Mouse (Mus musculus) adrenal gland, adult 8-10 months (tissue): ENCODE results near the gene Hdgfl3. TPM values are rescaled to one million over a fixed set of nuclear protein-coding genes. Genes with fewer than 3 reads are reported as not detected.
A peak's percentile ranks its signal among the peaks of the same experiment; 100 is the strongest.

ENCODE experiments used
- DNase-seq: peaks from one replicate; pipeline ENCODE4 v3.0.0; 2022
- total RNA-seq, 4 experiments: library from RNA; stranded (reverse); gene quantifications; 2 replicates each; pipeline ENCODE4 v1.2.4; 2022

The Hdgfl3 gene
- total RNA-seq, result 10 to 100 TPM in 3 of 4 experiments, 1 to 10 TPM in 1; 9.9 to 18.2 (median 13.2) TPM

GRCm38 (mm10) chr7:81934267-81934745 lies at the start of gene Hdgfl3:
Gene Hdgfl3, minus strand, starts transcription at chr7:81934473.
- peak; percentile 73 for DNase-seq

- DNase-seq, result no peak
Measured at GRCm38 (mm10) chr7:81983651-81984050, 49.4 kb upstream of the Hdgfl3 start.

DNA sequence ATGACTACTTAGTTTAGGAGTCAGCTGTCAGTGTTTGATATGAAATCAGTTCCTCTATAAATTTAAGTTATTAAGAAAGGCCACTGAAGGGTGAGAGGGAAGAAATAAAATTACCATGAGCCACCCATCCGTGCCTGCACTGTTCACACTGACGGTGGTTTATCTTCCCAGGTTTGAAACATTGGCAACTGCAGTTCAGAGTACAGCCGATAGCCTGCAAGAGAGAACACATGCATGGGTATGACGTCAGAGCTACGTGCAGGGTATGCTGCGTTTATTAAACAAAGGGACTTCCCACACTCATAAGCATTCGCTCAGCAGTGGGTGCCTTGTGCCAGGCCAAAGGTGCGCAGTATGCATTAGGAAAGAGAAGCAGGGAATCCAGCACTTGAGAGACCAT lies 44.0 kb upstream of the Hdgfl3 start:
- DNase-seq, result no peak

- DNase-seq, result no peak
Measured at GRCm38 (mm10) chr7:81974616-81975015, 40.3 kb upstream of the Hdgfl3 start.

DNA sequence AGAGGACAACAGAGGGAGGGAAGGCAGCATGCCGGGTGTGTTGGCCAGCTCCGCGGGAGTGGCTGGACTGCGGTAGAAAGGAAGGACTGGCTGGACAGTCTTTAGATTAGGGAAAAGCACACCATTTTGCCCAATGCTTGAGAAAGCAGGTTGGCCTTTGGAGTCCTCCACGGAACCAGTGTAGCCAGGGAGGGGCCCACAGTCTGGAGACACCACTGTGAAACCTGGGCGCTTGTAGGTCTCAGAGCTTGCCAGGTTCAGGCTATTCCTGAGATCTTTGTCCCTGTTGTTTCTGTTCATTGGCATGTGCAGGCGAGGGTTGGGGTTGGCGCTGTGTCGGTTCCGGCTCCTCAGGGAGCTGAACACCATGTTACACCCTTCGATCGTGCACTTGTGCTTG lies 39.7 kb upstream of the Hdgfl3 start:
- DNase-seq, result no peak

DNA sequence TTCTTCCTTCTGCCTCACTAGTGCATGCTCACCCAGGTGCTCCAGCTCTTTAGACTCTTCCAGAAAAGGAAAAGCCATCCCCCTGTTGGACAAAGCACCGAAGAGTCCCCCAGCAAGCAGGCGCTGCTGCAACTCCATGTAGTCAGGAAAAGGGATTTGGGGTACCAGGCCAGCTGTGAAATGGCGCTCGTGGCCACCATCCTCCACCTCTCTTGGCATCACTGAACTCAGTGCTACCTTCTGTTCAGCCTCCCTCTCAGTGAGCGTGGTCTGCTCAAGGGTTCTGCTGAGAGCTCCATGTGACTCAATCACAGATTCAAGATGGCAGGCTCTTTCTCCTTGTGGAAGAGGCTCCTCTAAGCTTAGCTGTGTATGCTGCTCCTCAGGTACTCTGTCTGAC lies 39.1 kb upstream of the Hdgfl3 start:
- DNase-seq, result no peak

DNA sequence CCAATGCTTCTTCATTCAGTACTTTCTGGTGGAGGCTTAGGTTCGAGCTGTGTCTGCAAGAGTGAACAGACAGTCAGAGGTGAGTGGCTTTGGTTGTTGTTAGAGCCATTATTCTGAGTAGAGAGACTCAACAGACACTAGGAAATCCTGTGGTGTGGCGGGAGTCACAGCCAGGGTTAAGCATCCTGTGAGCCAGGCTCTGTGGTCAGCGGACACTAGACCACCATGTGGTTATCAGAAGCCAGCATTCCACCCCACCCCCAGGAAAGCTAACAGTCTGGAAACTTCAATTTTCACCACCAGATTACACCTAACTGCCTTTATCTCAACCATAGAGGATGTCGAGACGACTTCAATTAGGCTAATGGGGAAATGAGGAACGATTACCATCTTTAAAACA lies 34.7 kb upstream of the Hdgfl3 start:
- no peak for DNase-seq

DNA sequence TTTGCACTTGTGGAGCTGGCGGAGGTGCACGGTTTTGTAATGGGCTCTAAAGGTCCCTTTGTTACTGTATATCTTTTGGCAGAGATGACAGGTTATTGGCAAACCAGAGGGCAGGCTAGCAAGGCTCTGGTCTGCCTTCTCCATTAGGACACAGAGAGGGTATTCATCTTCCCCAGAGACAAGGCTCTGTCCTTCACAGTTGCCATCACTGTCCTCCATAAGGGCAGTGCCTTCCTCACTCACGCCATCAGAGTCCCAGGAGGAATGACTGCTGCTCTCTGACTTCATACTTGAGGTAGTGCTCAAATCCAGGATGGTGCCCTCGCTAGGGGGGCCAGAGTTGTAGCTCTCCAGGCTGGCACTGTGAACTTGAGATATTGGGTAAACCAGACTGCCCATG lies 34.2 kb upstream of the Hdgfl3 start:
- no peak for DNase-seq

GRCm38 (mm10) chr7:81966195-81966594 lies 31.9 kb upstream of the Hdgfl3 start:
- DNase-seq, result no peak

DNA sequence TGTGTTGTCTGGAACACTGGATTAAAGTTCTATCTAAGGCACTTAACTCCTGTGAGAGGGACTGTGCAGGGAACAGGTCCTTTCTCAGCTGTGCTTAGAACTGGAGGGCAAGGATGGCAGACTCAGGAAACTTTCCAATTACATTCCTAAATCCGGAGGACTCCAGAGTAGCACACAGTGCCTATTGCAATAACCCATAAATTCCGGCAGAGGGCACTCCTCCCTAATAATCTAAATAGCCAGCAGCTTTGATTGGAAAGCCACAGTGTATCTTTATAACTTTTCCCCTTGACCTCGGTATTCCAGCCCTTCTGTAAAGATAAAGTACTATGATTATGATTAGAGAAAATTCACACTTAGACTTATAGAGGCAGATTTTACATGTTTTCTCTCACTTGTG lies 25.4 kb upstream of the Hdgfl3 start:
- no peak for DNase-seq

DNA sequence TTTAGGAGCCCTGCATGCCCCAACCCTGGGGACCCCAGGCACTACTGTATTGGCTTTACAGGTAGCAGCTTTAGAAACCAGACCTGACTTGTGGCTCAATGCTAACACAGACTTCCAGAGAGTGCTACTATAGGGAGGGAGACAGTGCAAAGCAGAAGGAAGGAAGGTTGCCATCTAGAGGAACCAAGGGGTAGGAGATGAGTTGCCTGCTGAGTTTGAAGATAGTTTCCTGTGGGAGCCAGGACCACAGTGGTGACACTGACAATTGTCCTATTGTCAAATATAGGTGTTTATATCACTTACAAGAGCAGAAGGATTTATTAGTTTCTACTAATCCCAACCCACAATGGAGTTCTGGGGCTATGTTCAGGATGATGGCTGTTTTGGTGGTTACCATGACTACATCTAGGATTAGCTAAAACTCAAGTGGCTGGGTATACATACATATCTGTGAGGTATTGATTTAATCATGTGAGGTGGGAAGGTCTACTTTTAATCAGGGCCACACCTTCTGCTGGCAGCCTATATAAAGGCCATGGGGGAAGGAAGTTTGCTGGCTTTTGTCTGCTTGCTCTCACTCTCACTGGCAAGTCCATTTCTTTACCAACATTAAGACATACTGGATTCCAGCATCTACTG lies 20.1 kb upstream of the Hdgfl3 start:
- DNase-seq, result no peak

GRCm38 (mm10) chr7:81950499-81950898 lies 16.2 kb upstream of the Hdgfl3 start:
- no peak for DNase-seq

DNA sequence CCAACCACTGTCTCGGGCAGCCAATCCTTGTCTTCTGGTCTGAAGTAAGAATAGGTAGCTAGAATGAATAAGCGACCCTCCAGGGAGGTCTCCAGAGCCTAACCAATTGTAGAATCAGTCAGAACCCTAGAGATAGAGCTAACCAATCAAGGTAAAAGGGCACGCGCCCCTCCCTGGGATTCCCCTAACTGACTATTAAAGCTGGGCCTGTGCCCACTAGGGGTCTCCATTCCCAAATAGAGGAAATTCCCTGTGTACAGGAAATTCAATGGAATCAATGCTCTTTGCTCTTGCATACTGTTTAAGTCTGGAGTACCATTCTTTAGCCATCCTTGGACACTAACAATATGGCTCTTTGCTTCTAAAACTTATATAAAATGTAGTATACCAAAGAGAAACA lies 11.1 kb upstream of the Hdgfl3 start:
- no peak for DNase-seq

DNA sequence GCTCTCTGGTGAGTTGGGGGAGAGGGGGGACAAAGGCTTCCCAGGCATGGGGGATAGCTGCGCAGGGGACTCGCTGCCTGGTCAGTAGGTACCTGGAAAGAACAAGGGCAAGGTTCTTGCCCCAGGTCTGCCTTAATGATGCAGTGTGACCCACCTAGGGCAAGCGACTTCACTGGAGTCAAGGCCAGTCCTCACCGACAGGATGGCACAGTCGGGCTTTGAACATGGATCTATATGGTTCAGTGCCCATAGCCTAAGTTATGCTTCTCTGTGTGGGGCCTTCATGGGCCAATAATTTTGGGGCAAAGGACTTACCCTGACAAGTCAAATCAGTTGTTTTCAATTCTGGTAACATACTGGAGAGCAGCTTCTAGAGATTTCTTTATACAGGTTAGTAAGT lies 533 bp upstream of the Hdgfl3 start:
- no peak for DNase-seq

- peak; percentile 23 for DNase-seq
Measured at GRCm38 (mm10) chr7:81933601-81934266, 539 bp downstream of the Hdgfl3 start.

DNA sequence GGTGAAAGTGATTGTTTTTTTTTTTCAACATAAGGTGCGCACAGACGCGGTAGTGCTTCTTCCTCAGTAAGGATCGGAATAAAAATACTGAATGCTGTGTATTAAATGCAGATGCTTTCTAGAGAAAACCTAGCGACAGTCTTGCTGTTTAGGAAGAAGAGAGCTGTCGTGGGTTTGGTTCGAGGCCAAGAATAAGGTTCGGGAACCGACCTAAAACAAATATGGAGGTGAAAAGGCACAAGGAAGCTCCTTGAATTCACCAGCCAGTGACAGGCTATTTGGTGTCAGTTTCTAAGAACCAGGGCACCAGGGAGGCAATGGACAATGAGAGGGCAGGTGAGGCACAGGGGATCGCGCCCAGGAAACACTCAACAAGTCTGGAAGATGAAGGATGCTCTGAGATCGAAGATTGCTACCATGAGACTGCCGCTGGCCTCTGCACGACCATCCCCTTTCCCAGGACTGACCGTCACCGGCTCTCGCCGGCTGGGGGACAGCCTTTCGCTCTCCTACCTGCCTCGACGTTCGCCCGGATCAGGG lies 1.1 kb downstream of the Hdgfl3 start:
- DNase-seq, result no peak

DNA sequence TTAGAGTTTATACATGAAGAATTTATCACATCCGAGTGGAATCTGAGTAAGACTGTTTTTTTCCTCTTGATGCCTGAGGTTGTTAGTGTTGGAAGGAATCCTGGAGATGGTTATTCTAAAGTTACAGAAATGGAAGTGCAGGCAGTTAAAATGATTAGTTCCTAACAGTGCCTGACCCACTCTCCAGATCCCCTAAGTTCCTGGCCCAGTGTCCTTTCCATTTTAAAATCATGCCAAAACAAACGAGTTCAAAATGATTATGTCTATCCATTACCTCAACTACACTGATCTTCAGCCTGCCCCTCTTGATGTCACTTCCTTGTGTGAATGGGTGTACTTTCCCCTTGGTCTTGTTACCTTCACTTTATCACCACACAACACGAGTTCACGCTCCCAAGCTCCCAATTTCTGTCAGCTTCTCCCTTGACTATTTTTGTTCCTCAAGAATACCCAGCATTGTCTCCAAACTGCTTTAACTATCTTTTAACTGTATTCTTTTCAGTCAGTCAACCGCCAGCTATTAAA lies 1.7 kb downstream of the Hdgfl3 start:
- no peak for DNase-seq

DNA sequence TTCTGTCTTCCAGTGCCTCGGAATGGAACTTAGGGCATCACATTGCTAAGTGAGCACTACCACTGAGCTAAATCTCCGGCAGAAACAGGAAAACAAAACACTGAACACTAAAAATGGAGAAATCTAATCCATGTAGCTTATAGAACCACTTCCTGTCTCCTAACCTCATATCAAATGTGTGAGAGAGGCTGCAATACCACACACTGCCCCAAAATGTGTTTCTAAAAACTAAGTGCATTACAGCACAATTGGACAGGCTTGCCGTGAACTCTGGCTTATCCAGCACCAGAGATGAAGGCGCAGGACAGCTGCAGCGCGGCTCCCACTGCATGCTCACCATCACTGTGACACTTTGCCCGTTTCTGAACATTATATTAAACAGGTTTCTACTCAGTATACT lies 5.3 kb downstream of the Hdgfl3 start:
- DNase-seq, result no peak

DNA sequence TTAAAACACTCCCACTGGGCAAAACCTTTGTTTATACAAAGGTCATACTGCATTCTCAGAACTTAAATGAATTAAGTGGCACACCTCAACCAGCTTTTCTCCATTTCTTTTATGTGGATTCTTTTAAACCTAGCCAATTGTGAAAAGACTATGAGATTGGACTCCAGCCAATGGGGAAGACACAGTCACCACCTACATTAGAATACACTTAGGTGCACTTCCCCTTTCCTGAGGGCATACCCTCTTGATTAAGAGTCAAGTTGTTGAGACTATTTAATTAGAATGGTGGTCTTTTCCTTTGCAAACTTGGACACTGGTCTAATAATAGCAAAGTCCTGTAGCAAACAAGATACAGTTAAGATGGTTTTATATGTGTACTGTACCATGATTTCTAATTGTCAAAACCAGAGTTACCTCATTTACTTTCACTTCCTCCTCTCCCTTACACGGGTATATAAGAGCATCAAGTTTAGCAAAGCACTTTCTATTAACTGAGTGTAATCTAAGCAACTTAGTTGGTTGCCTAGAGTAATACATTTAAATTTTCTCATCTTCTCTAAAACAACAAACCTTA lies 12.8 kb downstream of the Hdgfl3 start:
- DNase-seq, result no peak

DNA sequence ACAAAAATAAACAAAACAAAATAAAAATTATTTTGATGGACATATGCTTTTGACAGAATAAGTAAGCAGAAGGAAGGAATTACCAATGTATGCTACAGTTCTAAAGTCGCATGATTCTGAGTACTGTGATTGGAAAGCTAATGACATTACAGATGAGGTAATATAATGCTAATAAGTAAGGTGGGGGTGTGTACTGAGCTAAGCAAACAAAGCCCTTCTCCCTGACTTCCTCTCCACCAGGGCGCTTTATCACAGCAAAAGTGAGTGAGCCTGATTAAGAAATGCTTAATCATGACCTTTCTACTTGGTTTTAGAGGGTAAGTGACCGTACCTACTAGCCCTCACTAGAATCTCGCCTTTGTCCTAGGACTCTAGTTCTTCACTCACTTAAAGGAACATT lies 14.0 kb downstream of the Hdgfl3 start:
- DNase-seq, result no peak

DNA sequence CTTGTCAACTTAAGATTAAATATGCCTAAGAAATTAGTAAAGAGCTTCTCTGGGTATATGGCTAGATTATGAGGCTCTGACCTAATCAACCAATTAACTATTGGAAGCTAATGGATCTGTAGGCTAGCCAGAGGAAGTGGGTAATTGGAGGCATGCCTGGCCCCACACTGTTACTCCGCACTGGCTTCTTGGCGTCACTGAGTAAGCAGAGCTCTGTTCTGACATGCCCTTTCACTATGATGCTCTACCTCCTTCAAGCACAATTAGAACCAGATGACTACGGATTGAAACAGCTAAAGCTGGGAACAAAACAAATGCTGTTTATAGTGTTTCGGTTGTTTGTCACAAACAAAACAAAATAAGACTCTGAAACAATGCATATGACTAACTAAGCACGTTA lies 16.0 kb downstream of the Hdgfl3 start:
- DNase-seq, result no peak

GRCm38 (mm10) chr7:81904926-81905325 lies 29.3 kb downstream of the Hdgfl3 start:
- DNase-seq, result no peak

DNA sequence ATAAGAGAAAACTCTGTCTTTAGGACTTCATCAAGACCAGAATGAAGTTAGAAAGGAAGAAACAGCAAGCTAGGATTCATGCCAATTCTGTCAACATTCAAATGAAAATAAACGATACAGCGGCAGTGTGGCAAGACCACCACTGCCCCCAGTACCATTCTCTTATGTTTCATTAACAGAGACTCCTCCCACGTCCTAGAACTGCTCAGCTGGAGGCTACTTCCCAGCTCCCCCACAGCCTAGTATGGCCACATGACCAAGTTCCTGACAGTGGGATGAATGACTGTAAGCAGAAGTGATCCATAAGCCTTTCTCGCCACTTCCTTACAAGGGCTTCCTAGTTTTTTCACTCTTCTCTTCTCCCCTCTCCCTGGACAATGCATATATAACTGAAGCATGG lies 30.2 kb downstream of the Hdgfl3 start:
- no peak for DNase-seq

- no peak for DNase-seq
Measured at GRCm38 (mm10) chr7:81899361-81899760, 34.9 kb downstream of the Hdgfl3 start.
